Mouse (Mus musculus) embryonic facial prominence, embryonic 15.5 days (tissue): ENCODE results near the gene Hamp. TPM values are rescaled to one million over a fixed set of nuclear protein-coding genes. Genes with fewer than 3 reads are reported as not detected.

Experiments used
- ATAC-seq: fragments of 200-750 bp; cut with Nextera tagmentation; 2 replicates; pipeline ENCODE4 v1.8.0; 2017; ENCODE audit warnings: low read depth, moderate TSS enrichment; ENCODE audit not compliant: insufficient number of reproducible peaks, low FRiP score, low TSS enrichment
- H3K27ac ChIP-seq: fragments of 300-500 bp; sonication (generic); replicated peaks from 2 replicates; pipeline ENCODE4 v1.5.1; 2015; ENCODE audit warnings: mild to moderate bottlenecking, inconsistent platforms
- H3K27me3 ChIP-seq: fragments of 300-500 bp; sonication (generic); 2 replicates; pipeline ENCODE4 v1.6.1; 2015; ENCODE audit warnings: inconsistent platforms
- H3K36me3 ChIP-seq: fragments of 300-500 bp; sonication (generic); 2 replicates; pipeline ENCODE4 v1.6.1; 2015; ENCODE audit warnings: mild to moderate bottlenecking, inconsistent platforms
- H3K4me1 ChIP-seq: fragments of 300-500 bp; sonication (generic); 2 replicates; pipeline ENCODE4 v1.6.1; 2015; ENCODE audit warnings: inconsistent platforms
- H3K4me2 ChIP-seq: fragments of 300-500 bp; sonication (generic); replicated peaks from 2 replicates; pipeline ENCODE4 v1.6.1; 2015; ENCODE audit warnings: mild to moderate bottlenecking, inconsistent platforms
- H3K4me3 ChIP-seq: fragments of 300-500 bp; sonication (generic); replicated peaks from 2 replicates; pipeline ENCODE4 v1.5.1; 2015; ENCODE audit warnings: mild to moderate bottlenecking, inconsistent platforms
- H3K9ac ChIP-seq: fragments of 300-500 bp; sonication (generic); 2 replicates; pipeline ENCODE4 v1.6.1; 2015; ENCODE audit warnings: inconsistent platforms
- H3K9me3 ChIP-seq: fragments of 300-500 bp; sonication (generic); replicated peaks from 2 replicates; pipeline ENCODE4 v1.6.1; 2016; ENCODE audit warnings: inconsistent platforms
- WGBS: fragments of 180-500 bp; shearing (Covaris S2); methylation state at CpG from one replicate; pipeline ENCODE4 v1.1.7; 2015; 5-methylcytosine and 5-hydroxymethylcytosine counted together
- polyA plus RNA-seq: library from polyadenylated mRNA; unstranded; fragments of >200 nt; fragmentation: Nextera tagmentation; extraction: Ambion mirVana; gene quantifications from 2 replicates; pipeline ENCODE4 v1.2.1, GENCODE M21; 2015

Hamp gene
- polyA plus RNA-seq, 1 experiment from 2014 or later = not detected

DNA sequence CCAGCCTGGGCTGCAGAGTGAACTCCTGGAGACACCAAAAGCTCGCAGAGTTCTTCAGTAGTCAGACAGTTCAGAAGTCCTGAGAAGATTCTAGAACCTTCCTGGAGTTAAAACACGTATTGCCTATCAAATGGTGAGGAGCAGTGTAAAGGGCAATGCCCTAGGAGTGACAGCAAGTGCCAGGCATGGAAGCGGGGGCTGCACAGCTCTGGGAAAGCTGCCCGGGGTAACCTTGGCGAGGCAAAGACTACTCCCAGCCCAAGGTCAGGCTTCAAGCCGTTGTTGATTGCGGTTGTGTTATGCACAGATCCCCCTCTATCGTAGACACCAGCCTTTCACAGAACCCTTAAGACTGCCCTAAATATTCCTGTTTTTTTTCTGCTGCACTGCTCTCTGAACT is 24.8 kb upstream of the Hamp start:
- Histone ChIP-seq H3K27me3 (peaks cover 20% of the 10 kb centered on the region), H3K4me1 (peaks cover 6% of the 10 kb centered on the region), H3K4me2 (no peak overlapping the region), H3K9ac (no peak overlapping the region), H3K9me3 (no peaks in the 10 kb centered on the region), H3K4me3 (no peak overlapping the region), H3K36me3 (no peaks in the 10 kb centered on the region), H3K27ac (no peak overlapping the region)
- no peak for ATAC-seq
- 92% methylated on average over 8 of the region's 8 CpGs for WGBS

DNA sequence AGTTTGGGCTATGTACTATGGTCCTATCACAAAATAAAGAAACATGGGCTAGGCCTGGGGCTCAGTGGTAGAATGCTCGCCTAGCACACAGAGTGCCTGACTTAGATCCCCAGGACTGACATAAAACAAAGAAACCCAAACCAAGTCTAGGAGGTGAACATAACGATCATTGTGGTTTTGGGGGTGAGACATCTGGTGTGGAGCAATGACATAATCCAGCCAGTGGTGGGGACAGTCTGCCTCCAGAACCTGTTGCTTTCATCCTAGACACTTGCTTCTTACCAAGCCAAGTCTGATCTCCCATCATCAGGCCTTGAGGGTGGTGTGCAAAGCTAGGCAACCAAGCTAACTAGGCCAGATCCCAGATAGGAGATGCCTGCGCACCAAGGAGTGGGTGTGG is 22.8 kb upstream of the Hamp start:
- no peak overlapping the region for H3K27ac ChIP-seq
- H3K4me2 ChIP-seq = no peak overlapping the region
- WGBS = 73% methylated on average over 3 of the region's 3 CpGs
- H3K9me3 ChIP-seq = no peaks in the 10 kb centered on the region
- 0 out of 2 replicates have a peak, but pooled peaks cover under 1% of the 10 kb centered on the region for H3K36me3 ChIP-seq
- H3K9ac ChIP-seq = no peak overlapping the region
- H3K4me1 ChIP-seq = no peaks in the 10 kb centered on the region
- ATAC-seq = no peak
- H3K4me3 ChIP-seq = no peak overlapping the region
- H3K27me3 ChIP-seq = peaks cover 2% of the 10 kb centered on the region; the same call in 1 of the 2 replicates

DNA sequence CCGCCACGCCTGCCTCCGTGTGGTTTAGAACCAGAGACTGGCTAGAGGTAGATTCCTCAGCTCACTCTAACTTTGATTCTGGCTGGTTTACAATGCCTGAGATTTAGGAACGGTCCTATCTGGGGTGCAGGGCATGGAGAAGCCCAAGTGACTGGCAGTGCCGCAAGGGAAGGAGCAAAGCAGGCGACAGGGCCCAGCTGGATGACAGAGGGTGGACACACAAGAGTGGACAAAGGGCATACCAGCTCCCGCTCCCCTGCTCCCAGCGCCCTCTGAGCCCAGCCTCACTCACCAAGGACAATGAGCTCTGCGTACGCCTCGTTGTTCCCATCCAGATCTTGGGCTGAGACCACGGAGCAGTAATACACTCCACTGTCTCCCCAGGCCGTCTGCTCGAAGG is 21.8 kb upstream of the Hamp start:
- no peak overlapping the region for H3K4me3 ChIP-seq
- H3K27me3 ChIP-seq = no peaks in the 10 kb centered on the region
- WGBS = 82% methylated on average over 14 of the region's 14 CpGs

DNA sequence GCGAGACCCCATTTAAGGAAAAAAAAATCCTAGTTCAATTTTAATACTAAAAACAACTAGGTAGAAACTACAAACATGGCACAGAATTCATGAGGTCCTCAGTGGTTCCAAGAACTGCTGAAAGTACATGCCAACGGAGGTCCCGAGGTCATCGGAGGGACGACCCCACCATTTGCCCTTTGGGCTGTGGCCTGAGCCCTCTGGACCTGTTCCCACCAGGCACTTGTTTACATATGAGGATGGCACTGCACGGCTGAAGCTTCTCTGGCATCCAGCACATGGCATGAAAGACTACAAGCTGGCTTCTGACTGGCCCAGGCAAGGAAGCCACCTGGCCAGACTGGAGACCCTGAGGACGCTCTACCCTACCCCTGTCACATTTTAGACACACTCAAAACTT is 20.5 kb upstream of the Hamp start:
- Histone ChIP-seq H3K4me3 (no peak overlapping the region), H3K4me2 (no peak overlapping the region), H3K9me3 (no peaks in the 10 kb centered on the region), H3K27me3 (no peaks in the 10 kb centered on the region), H3K4me1 (no peaks in the 10 kb centered on the region), H3K9ac (no peak overlapping the region), H3K27ac (no peak overlapping the region), H3K36me3 (0 out of 2 replicates have a peak, but pooled peaks cover 3% of the 10 kb centered on the region)
- no peak for ATAC-seq
- WGBS = 83% methylated on average over 7 of the region's 7 CpGs

More for the DNA sequence above, 21.8 kb upstream of the Hamp start:
- no peak overlapping the region for H3K27ac ChIP-seq
- H3K4me2 ChIP-seq = no peak overlapping the region
- no peak for ATAC-seq
- H3K9ac ChIP-seq = no peak overlapping the region
- 0 out of 2 replicates have a peak, but pooled peaks cover 3% of the 10 kb centered on the region for H3K36me3 ChIP-seq
- H3K9me3 ChIP-seq = no peaks in the 10 kb centered on the region
- H3K4me1 ChIP-seq = no peaks in the 10 kb centered on the region

GRCm38 (mm10) chr7:30962862-30963261 is 19.0 kb upstream of the Hamp start:
- H3K27me3 ChIP-seq = no peaks in the 10 kb centered on the region
- H3K9ac ChIP-seq = no peak overlapping the region
- no peak overlapping the region for H3K4me3 ChIP-seq
- H3K4me2 ChIP-seq = no peak overlapping the region
- no peak for ATAC-seq
- peaks cover 13% of the 10 kb centered on the region; the same call in 1 of the 2 replicates for H3K36me3 ChIP-seq
- H3K9me3 ChIP-seq = no peaks in the 10 kb centered on the region
- 85% methylated on average over 5 of the region's 5 CpGs for WGBS
- H3K27ac ChIP-seq = no peak overlapping the region
- H3K4me1 ChIP-seq = peaks cover 12% of the 10 kb centered on the region

GRCm38 (mm10) chr7:30959786-30960349 is 16.0 kb upstream of the Hamp start:
- Histone ChIP-seq H3K4me1 (peaks cover 23% of the 10 kb centered on the region), H3K36me3 (peaks cover 14% of the 10 kb centered on the region), H3K9me3 (no peaks in the 10 kb centered on the region), H3K27me3 (no peaks in the 10 kb centered on the region), H3K9ac (no peak overlapping the region), H3K4me2 (no peak overlapping the region), H3K27ac (no peak overlapping the region), H3K4me3 (no peak overlapping the region)
- WGBS = 84% methylated on average over 6 of the region's 6 CpGs
- ATAC-seq = no peak

- Histone ChIP-seq H3K4me3 (no peak overlapping the region), H3K9me3 (no peaks in the 10 kb centered on the region), H3K4me1 (peaks cover 26% of the 10 kb centered on the region), H3K4me2 (no peak overlapping the region; the same call in 1 of the 2 replicates), H3K36me3 (peaks cover 23% of the 10 kb centered on the region), H3K9ac (no peak overlapping the region), H3K27me3 (no peaks in the 10 kb centered on the region), H3K27ac (no peak overlapping the region)
- no peak for ATAC-seq
- 94% methylated on average over 9 of the region's 9 CpGs for WGBS
These were observed 15.1 kb upstream of the Hamp start for GRCm38 (mm10) chr7:30958866-30959487.

- ATAC-seq = no peak
- Histone ChIP-seq H3K27me3 (no peaks in the 10 kb centered on the region), H3K4me2 (peak overlapping the region; percentile 70), H3K27ac (peak overlapping the region; percentile 99), H3K9ac (peak overlapping the region; percentile 99), H3K4me3 (peak overlapping the region; percentile 89), H3K9me3 (no peaks in the 10 kb centered on the region), H3K36me3 (peaks cover 30% of the 10 kb centered on the region), H3K4me1 (peaks cover 26% of the 10 kb centered on the region)
- WGBS = 73% methylated on average over 28 of the region's 28 CpGs
These were observed 14.5 kb upstream of the Hamp start for GRCm38 (mm10) chr7:30958109-30958865.

GRCm38 (mm10) chr7:30957367-30957783 is 13.5 kb upstream of the Hamp start:
- peak overlapping the region; percentile 99 for H3K27ac ChIP-seq
- H3K27me3 ChIP-seq = no peaks in the 10 kb centered on the region
- H3K9me3 ChIP-seq = no peaks in the 10 kb centered on the region
- H3K4me3 ChIP-seq = peak overlapping the region; percentile 89
- H3K9ac ChIP-seq = peak overlapping the region; percentile 99
- ATAC-seq = peak; percentile 75
- WGBS = under 1% methylated on average over 43 of the region's 43 CpGs
- H3K4me2 ChIP-seq = peak overlapping the region; percentile 70
- peaks cover 39% of the 10 kb centered on the region for H3K36me3 ChIP-seq
- peaks cover 26% of the 10 kb centered on the region for H3K4me1 ChIP-seq

GRCm38 (mm10) chr7:30956756-30957366 is 13.0 kb upstream of the Hamp start, which contains the start of gene Usf2:
TSS of gene Usf2 (minus strand) at chr7:30956803.
- peak within 1 kb of the TSS; percentile 99 for H3K9ac ChIP-seq
- H3K4me1 ChIP-seq = peaks cover 26% of the 10 kb centered on the region
- H3K36me3 ChIP-seq = peaks cover 44% of the 10 kb centered on the region
- peak within 1 kb of the TSS; percentile 99 for H3K27ac ChIP-seq
- no peaks in the 10 kb centered on the region for H3K9me3 ChIP-seq
- H3K27me3 ChIP-seq = no peaks in the 10 kb centered on the region
- WGBS = under 1% methylated on average over 29 of the region's 82 CpGs
- peak within 1 kb of the TSS; percentile 83 for H3K4me2 ChIP-seq
- peak within 1 kb of the TSS; percentile 89 for H3K4me3 ChIP-seq
- peak; percentile 61 for ATAC-seq

GRCm38 (mm10) chr7:30956357-30956751 is 12.5 kb upstream of the Hamp start:
- Histone ChIP-seq H3K9me3 (no peaks in the 10 kb centered on the region), H3K27me3 (no peaks in the 10 kb centered on the region), H3K36me3 (peaks cover 46% of the 10 kb centered on the region), H3K4me3 (peak overlapping the region; percentile 89), H3K4me1 (peaks cover 26% of the 10 kb centered on the region), H3K4me2 (peak overlapping the region; percentile 83), H3K9ac (peak overlapping the region; percentile 99), H3K27ac (peak overlapping the region; percentile 99)
- peak; percentile 32; the same call in 1 of the 2 replicates for ATAC-seq
- 0% methylated on average over 28 of the region's 49 CpGs for WGBS
